Mouse (Mus musculus) liver, postnatal 0 days (tissue): Measurements from ENCODE around the gene Asns. TPM values are rescaled to one million over a fixed set of nuclear protein-coding genes. Genes with fewer than 3 reads are reported as not detected.

Source experiments
- ATAC-seq: fragments of 200-750 bp; cut with Nextera tagmentation; 2 replicates; pipeline ENCODE4 v1.8.0; 2017; ENCODE audit warnings: mild to moderate bottlenecking, moderate library complexity
- DNase-seq: peaks from one replicate; pipeline ENCODE4 v3.0.0-alpha.2; 2016
- H3K27ac ChIP-seq: fragments of 300-500 bp; sonication (generic); 2 replicates; pipeline ENCODE4 v1.5.1; 2014; ENCODE audit warnings: antibody characterized with exemption, moderate library complexity, mild to moderate bottlenecking, low read depth
- H3K27me3 ChIP-seq: fragments of 300-500 bp; sonication (generic); 2 replicates; pipeline ENCODE4 v1.6.1; 2014; ENCODE audit warnings: low read length, control low read depth, mixed read lengths; ENCODE audit not compliant: insufficient read depth
- H3K36me3 ChIP-seq: fragments of 300-500 bp; sonication (generic); replicated peaks from 2 replicates; pipeline ENCODE4 v1.6.1; 2014; ENCODE audit warnings: mild to moderate bottlenecking, control low read depth, low read length, moderate library complexity, mixed read lengths; ENCODE audit not compliant: insufficient read depth
- H3K4me1 ChIP-seq: fragments of 300-500 bp; sonication (generic); 2 replicates; pipeline ENCODE4 v1.6.1; 2014; ENCODE audit warnings: antibody characterized with exemption, mild to moderate bottlenecking, control low read depth; ENCODE audit not compliant: insufficient read depth
- H3K4me2 ChIP-seq: fragments of 300-500 bp; sonication (generic); 2 replicates; pipeline ENCODE4 v1.6.1; 2014; ENCODE audit warnings: low read depth, mild to moderate bottlenecking, low read length, moderate library complexity, mixed read lengths
- H3K4me3 ChIP-seq: fragments of 300-500 bp; sonication (generic); 2 replicates; pipeline ENCODE4 v1.5.1; 2014; ENCODE audit warnings: low read depth, low read length
- H3K9ac ChIP-seq: fragments of 300-500 bp; sonication (generic); replicated peaks from 2 replicates; pipeline ENCODE4 v1.6.1; 2014; ENCODE audit warnings: mild to moderate bottlenecking, moderate library complexity
- H3K9me3 ChIP-seq: fragments of 300-500 bp; sonication (generic); 2 replicates; pipeline ENCODE4 v1.6.1; 2016; ENCODE audit warnings: mild to moderate bottlenecking, control low read depth, low read length, mixed read lengths
- CTCF ChIP-seq: sonication (generic); IDR thresholded peaks from 2 replicates; pipeline ENCODE4 v1.5.1; 2016; ENCODE audit warnings: antibody characterized with exemption, low read depth
- EP300 ChIP-seq: IDR thresholded peaks from 2 replicates; pipeline ENCODE4 v1.6.1; 2016; ENCODE audit warnings: antibody characterized with exemption, low read depth, mild to moderate bottlenecking
- whole genome bisulfite sequencing: fragments of 180-500 bp; shearing (Covaris S2); extraction: QIAGEN DNeasy Blood & Tissue Kit; methylation state at CpG from one replicate; pipeline ENCODE4 v1.1.7; 2014; ENCODE audit not compliant: insufficient replicate concordance; 5-methylcytosine and 5-hydroxymethylcytosine counted together
- polyA plus RNA-seq: library from polyadenylated mRNA; unstranded; fragments of >200 nt; fragmentation: Nextera tagmentation; extraction: Ambion mirVana; gene quantifications from 2 replicates; pipeline ENCODE4 v1.2.1, GENCODE M21; 2015

Asns gene
- polyA plus RNA-seq, 1 experiment from 2014 or later = 102 TPM

- DNase-seq (no peak), ATAC-seq (peak; percentile 77)
- H3K27me3 ChIP-seq = no peaks in the 10 kb centered on the region
- no peaks in the 10 kb centered on the region for H3K36me3 ChIP-seq
- 60% methylated on average over 6 of the region's 6 CpGs for WGBS
- TF ChIP-seq CTCF (no peak), EP300 (peak; percentile 95)
- H3K4me1 ChIP-seq = peaks cover 6% of the 10 kb centered on the region
- H3K4me3 ChIP-seq = no peak overlapping the region
- H3K9ac ChIP-seq = no peak overlapping the region
- H3K27ac ChIP-seq = peak overlapping the region; percentile 59; the same call in 1 of the 2 replicates
- H3K9me3 ChIP-seq = no peaks in the 10 kb centered on the region
- H3K4me2 ChIP-seq = peak overlapping the region; percentile 44
These were observed 5.1 kb upstream of the Asns start for GRCm38 (mm10) chr6:7697999-7698699.

- Histone ChIP-seq H3K36me3 (no peaks in the 10 kb centered on the region), H3K4me2 (no peak overlapping the region), H3K9ac (no peak overlapping the region), H3K27ac (peak overlapping the region; percentile 59), H3K4me1 (peaks cover 6% of the 10 kb centered on the region), H3K27me3 (no peaks in the 10 kb centered on the region), H3K9me3 (no peaks in the 10 kb centered on the region), H3K4me3 (no peak overlapping the region)
- 62% methylated on average over 4 of the region's 4 CpGs for WGBS
- no peak for ATAC-seq
- peak; percentile 82 for TF ChIP-seq EP300
- TF ChIP-seq CTCF = no peak
- DNase-seq = no peak
These were observed 4.1 kb upstream of the Asns start for GRCm38 (mm10) chr6:7697077-7697643.

GRCm38 (mm10) chr6:7696641-7697040 lies 3.6 kb upstream of the Asns start:
- peaks cover 6% of the 10 kb centered on the region for H3K4me1 ChIP-seq
- ATAC-seq (no peak), DNase-seq (no peak)
- H3K36me3 ChIP-seq = no peaks in the 10 kb centered on the region
- peak overlapping the region; percentile 13; the same call in 1 of the 2 replicates for H3K27ac ChIP-seq
- TF ChIP-seq EP300 (no peak), CTCF (no peak)
- 64% methylated on average over 3 of the region's 3 CpGs for WGBS
- no peaks in the 10 kb centered on the region for H3K27me3 ChIP-seq
- no peak overlapping the region for H3K4me3 ChIP-seq
- no peak overlapping the region for H3K4me2 ChIP-seq
- H3K9ac ChIP-seq = no peak overlapping the region
- H3K9me3 ChIP-seq = no peaks in the 10 kb centered on the region

GRCm38 (mm10) chr6:7695901-7696300 lies 2.8 kb upstream of the Asns start:
- 60% methylated on average over 4 of the region's 4 CpGs for WGBS
- no peak for TF ChIP-seq EP300
- TF ChIP-seq CTCF = no peak
- Histone ChIP-seq H3K27ac (no peak overlapping the region), H3K4me3 (no peak overlapping the region), H3K4me2 (no peak overlapping the region), H3K9ac (no peak overlapping the region), H3K36me3 (no peaks in the 10 kb centered on the region), H3K4me1 (peaks cover 10% of the 10 kb centered on the region), H3K27me3 (no peaks in the 10 kb centered on the region), H3K9me3 (no peaks in the 10 kb centered on the region)
- DNase-seq = no peak
- ATAC-seq = no peak

- Histone ChIP-seq H3K36me3 (no peaks in the 10 kb centered on the region), H3K9ac (no peak overlapping the region), H3K4me3 (peak overlapping the region; percentile 86), H3K27me3 (no peaks in the 10 kb centered on the region), H3K27ac (no peak overlapping the region), H3K9me3 (no peaks in the 10 kb centered on the region), H3K4me1 (peaks cover 29% of the 10 kb centered on the region), H3K4me2 (peak overlapping the region; percentile 91; the same call in 1 of the 2 replicates)
- DNase-seq (no peak), ATAC-seq (no peak)
- TF ChIP-seq EP300 (no peak), CTCF (no peak)
- 58% methylated on average over 5 of the region's 5 CpGs for WGBS
These were observed 612 bp upstream of the Asns start for GRCm38 (mm10) chr6:7693666-7694065.

GRCm38 (mm10) chr6:7692451-7692850 lies 603 bp downstream of the Asns start:
- Histone ChIP-seq H3K9me3 (no peaks in the 10 kb centered on the region), H3K36me3 (0 out of 2 replicates have a peak, but pooled peaks cover under 1% of the 10 kb centered on the region), H3K9ac (peak overlapping the region; percentile 81), H3K4me1 (peaks cover 32% of the 10 kb centered on the region), H3K27me3 (no peaks in the 10 kb centered on the region), H3K4me2 (peak overlapping the region; percentile 91), H3K27ac (peak overlapping the region; percentile 84), H3K4me3 (peak overlapping the region; percentile 86)
- 2% methylated on average over 12 of the region's 12 CpGs for WGBS
- TF ChIP-seq EP300 = no peak
- no peak for TF ChIP-seq CTCF
- DNase-seq (peak; percentile 41), ATAC-seq (peak; percentile 40)
